Mouse (Mus musculus) ES-Bruce4 (cell line): Measurements from ENCODE around the gene N4bp1.

Source experiments
- CTCF ChIP-seq: IDR thresholded peaks from one replicate; pipeline ENCODE4 v1.8.1; 2011; ENCODE audit warnings: low read depth, low read length
- EP300 ChIP-seq: IDR thresholded peaks from 2 replicates; pipeline ENCODE4 v1.6.1; 2011; ENCODE audit warnings: low read depth, low read length; ENCODE audit not compliant: insufficient read depth
- POLR2A ChIP-seq: IDR thresholded peaks from one replicate; pipeline ENCODE4 v1.8.1; 2011; ENCODE audit warnings: low read length; ENCODE audit not compliant: insufficient read depth

GRCm38 (mm10) chr8:86768499-86768898 is 116.6 kb downstream of the N4bp1 start:
- TF ChIP-seq CTCF (no peak), POLR2A (no peak), EP300 (no peak)
